Mouse (Mus musculus): ENCODE measurements at regions not wholly inside any gene's neighbourhood (a gene's known extent, or its start where the extent isn't known, plus 50 kb on each side); places are given as distances from the start of the nearest gene placed in this dataset.

- intact Hi-C loops (cut with DNase I): no loop called here
- no peak for DNase-seq (ENCODE audit: low spot score in 2 of 2)
These were observed 482.2 kb upstream of the Gm19410 start for GRCm38 (mm10) chr8:35283366-35283765.

GRCm38 (mm10) chr8:35289018-35289417 is 476.6 kb upstream of the Gm19410 start:
- intact Hi-C loops (cut with DNase I): no loop called here
- DNase-seq (ENCODE audit: low spot score in 2 of 2): no peak

- intact Hi-C loops (cut with DNase I): no loop called here
- no peak for DNase-seq (ENCODE audit: low spot score in 2 of 2)
These were observed 475.6 kb upstream of the Gm19410 start for GRCm38 (mm10) chr8:35289967-35290366.

GRCm38 (mm10) chr8:35293437-35294126 is 472.0 kb upstream of the Gm19410 start:
- intact Hi-C loops (cut with DNase I): no loop called here
- no peak for DNase-seq (ENCODE audit: low spot score in 2 of 2)

- no peak for DNase-seq (ENCODE audit: low spot score in 2 of 2)
- intact Hi-C loops (cut with DNase I): no loop called here
These were observed 468.7 kb upstream of the Gm19410 start for GRCm38 (mm10) chr8:35296936-35297335.

- no peak for DNase-seq (ENCODE audit: low spot score in 2 of 2)
- intact Hi-C loops (cut with DNase I): no loop called here
These were observed 466.5 kb upstream of the Gm19410 start for GRCm38 (mm10) chr8:35299088-35299487.

GRCm38 (mm10) chr8:35300359-35300758 is 465.2 kb upstream of the Gm19410 start:
- no peak for DNase-seq (ENCODE audit: low spot score in 2 of 2)
- intact Hi-C loops (cut with DNase I): no loop called here

GRCm38 (mm10) chr8:35300881-35301521 is 464.6 kb upstream of the Gm19410 start:
- intact Hi-C loops (cut with DNase I): no loop called here
- peak in 1 of 2 experiments; percentile 14 for DNase-seq (ENCODE audit: low spot score in 2 of 2)

- intact Hi-C loops (cut with DNase I): no loop called here
- no peak for DNase-seq (ENCODE audit: low spot score in 2 of 2)
These were observed 462.7 kb upstream of the Gm19410 start for GRCm38 (mm10) chr8:35302856-35303255.

- DNase-seq (ENCODE audit: low spot score in 2 of 2): no peak
- intact Hi-C loops (cut with DNase I): no loop called here
These were observed 444.2 kb upstream of the Gm19410 start for GRCm38 (mm10) chr8:35321270-35321865.

GRCm38 (mm10) chr8:35323180-35323975 is 442.2 kb upstream of the Gm19410 start:
- DNase-seq (ENCODE audit: low spot score in 2 of 2): no peak
- intact Hi-C loops (cut with DNase I): no loop called here
